Mouse (Mus musculus): Measurements from ENCODE around the gene Oaf. TPM values are rescaled to one million over a fixed set of nuclear protein-coding genes. Genes with fewer than 3 reads are reported as not detected.

Gene Oaf
- polyA plus RNA-seq, 1 experiment from 2014 or later = 7.9 TPM

DNA sequence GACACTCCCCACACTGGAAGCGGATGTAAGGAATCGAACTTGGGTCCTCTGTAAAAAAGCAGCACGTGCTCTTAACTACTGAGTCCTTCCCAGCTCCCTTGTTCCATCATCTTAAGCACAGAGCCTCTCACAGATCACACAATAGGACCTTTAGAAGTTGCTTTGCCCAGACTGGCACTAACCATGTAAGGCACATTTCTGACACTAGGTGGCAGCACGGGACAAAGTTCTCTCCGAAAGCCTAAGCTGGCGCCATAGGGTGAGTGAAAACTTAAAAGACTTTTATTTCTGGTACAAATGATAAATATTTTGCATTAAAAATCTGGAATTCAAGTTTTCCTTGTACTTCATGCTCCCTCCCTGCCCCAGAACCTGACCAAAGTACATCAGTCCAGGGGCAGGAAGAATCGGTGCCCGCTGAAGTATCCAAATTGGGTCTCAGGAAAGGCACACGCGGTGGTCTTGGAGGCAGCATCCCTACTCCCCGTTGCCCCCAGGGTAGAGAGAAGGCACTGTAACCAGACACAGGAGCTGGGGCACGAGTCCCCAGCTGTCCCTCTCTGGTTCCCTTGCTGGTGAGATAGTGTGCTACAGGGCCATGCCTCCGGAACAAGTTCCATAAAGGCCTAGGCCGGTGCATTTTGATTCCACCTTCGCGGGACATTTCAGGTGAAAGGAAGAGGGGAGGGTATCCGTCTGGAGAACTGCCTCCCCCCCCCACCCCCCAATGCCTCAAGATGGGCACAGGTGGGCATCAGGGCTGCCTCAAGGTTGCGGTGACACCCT lies 17.9 kb downstream of the Oaf start:
- Histone ChIP-seq H3K4me2 (replicated peaks) (no peak overlapping the region), H3K9ac (no peak overlapping the region), H3K4me3 (replicated peaks; ENCODE audit: low read length) (no peak overlapping the region), H3K27me3 (ENCODE audit: control insufficient read depth, insufficient read depth, low read length) (no peaks in the 10 kb centered on the region), H3K9me3 (ENCODE audit: control insufficient read depth, low read length) (no peaks in the 10 kb centered on the region), H3K4me1 (replicated peaks; ENCODE audit: control insufficient read depth, insufficient read depth, low read length) (no peaks in the 10 kb centered on the region), H3K27ac (no peak overlapping the region), H3K36me3 (replicated peaks; ENCODE audit: control insufficient read depth, insufficient read depth) (no peaks in the 10 kb centered on the region)
- ATAC-seq (ENCODE audit: low FRiP score) (peak; percentile 82; the same call in 1 of the 2 replicates), DNase-seq (ENCODE audit: low spot score) (peak; percentile 95)
- 34% methylated on average over 18 of the region's 18 CpGs for WGBS

- Histone ChIP-seq H3K27me3 (ENCODE audit: control insufficient read depth, insufficient read depth, low read length) (peaks cover 12% of the 10 kb centered on the region), H3K9ac (no peak overlapping the region), H3K27ac (no peak overlapping the region), H3K9me3 (ENCODE audit: control insufficient read depth, low read length) (no peaks in the 10 kb centered on the region), H3K4me2 (replicated peaks) (no peak overlapping the region), H3K4me3 (replicated peaks; ENCODE audit: low read length) (no peak overlapping the region), H3K4me1 (replicated peaks; ENCODE audit: control insufficient read depth, insufficient read depth, low read length) (peaks cover 6% of the 10 kb centered on the region), H3K36me3 (replicated peaks; ENCODE audit: control insufficient read depth, insufficient read depth) (no peaks in the 10 kb centered on the region)
- WGBS = 29% methylated on average over 11 of the region's 11 CpGs
- peak; percentile 80 for DNase-seq (ENCODE audit: low spot score)
- ATAC-seq (ENCODE audit: low FRiP score) = no peak
These were observed 28.8 kb downstream of the Oaf start for GRCm38 (mm10) chr9:43210771-43211450.

DNA sequence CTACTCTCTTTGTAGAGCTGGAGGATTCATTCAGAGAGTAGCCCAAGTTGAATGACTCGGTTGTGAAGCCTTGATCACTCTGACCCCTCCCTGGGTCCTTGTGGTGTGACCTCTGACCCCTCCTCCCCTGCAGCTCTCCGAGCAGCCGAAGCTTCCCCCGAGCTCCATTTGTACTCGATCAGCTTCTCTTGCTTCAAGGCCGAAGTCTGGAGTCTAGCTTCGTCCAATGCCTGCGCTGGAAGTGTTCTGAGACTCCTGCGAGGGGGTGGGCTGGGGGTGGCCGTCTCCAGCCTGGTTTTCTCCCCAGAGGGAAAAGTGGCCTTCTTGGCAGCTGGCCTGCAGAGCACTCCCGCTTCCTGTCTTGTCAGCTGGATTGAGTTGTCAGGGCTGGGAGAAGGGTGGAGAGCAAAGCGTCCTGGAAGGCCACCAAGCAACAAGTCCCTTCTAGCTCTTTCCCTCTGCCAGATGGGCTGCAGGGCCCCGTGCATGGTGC lies 29.5 kb downstream of the Oaf start, which contains the start of gene Pou2f3:
TSS of gene Pou2f3 (minus strand) at position 180 of the 493 bp plus-strand sequence.
- H3K4me2 ChIP-seq (replicated peaks) = no peak within 1 kb of the TSS
- 2% methylated on average over 13 of the region's 13 CpGs for WGBS
- ATAC-seq (ENCODE audit: low FRiP score) (no peak), DNase-seq (ENCODE audit: low spot score) (peak; percentile 42)
- no peak within 1 kb of the TSS for H3K9ac ChIP-seq
- peaks cover 13% of the 10 kb centered on the region for H3K4me1 ChIP-seq (replicated peaks; ENCODE audit: control insufficient read depth, insufficient read depth, low read length)
- no peaks in the 10 kb centered on the region for H3K36me3 ChIP-seq (replicated peaks; ENCODE audit: control insufficient read depth, insufficient read depth)
- no peak within 1 kb of the TSS for H3K4me3 ChIP-seq (replicated peaks; ENCODE audit: low read length)
- H3K9me3 ChIP-seq (ENCODE audit: control insufficient read depth, low read length) = no peaks in the 10 kb centered on the region
- peaks cover 19% of the 10 kb centered on the region for H3K27me3 ChIP-seq (ENCODE audit: control insufficient read depth, insufficient read depth, low read length)
- H3K27ac ChIP-seq = no peak within 1 kb of the TSS

DNA sequence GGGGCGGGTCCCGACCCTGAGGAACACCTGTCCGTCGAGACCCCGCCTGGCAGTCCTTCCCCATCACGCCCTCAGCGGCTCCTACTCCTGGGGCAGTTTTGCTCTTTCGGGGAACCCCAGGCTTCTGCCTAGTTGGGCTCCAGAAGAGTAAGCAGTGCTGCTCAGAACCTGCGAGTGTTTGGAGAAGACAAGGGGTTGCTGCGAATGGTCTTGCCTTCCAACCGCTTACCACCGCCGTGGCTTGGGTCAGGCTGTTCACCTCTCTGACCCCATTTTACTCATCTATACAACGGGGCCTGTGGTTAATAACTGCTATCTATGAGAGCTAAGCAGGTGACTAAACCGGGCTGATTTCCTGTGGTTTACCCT lies 33.7 kb downstream of the Oaf start:
- Histone ChIP-seq H3K36me3 (replicated peaks; ENCODE audit: control insufficient read depth, insufficient read depth) (no peaks in the 10 kb centered on the region), H3K4me1 (replicated peaks; ENCODE audit: control insufficient read depth, insufficient read depth, low read length) (peaks cover 14% of the 10 kb centered on the region), H3K4me2 (replicated peaks) (peak overlapping the region; percentile 46), H3K9me3 (ENCODE audit: control insufficient read depth, low read length) (no peaks in the 10 kb centered on the region), H3K27ac (no peak overlapping the region), H3K9ac (no peak overlapping the region), H3K27me3 (ENCODE audit: control insufficient read depth, insufficient read depth, low read length) (peaks cover 28% of the 10 kb centered on the region), H3K4me3 (replicated peaks; ENCODE audit: low read length) (peak overlapping the region; percentile 22)
- DNase-seq (ENCODE audit: low spot score) = no peak
- WGBS = 6% methylated on average over 15 of the region's 15 CpGs
- no peak for ATAC-seq (ENCODE audit: low FRiP score)

- Histone ChIP-seq H3K27ac (no peak overlapping the region), H3K27me3 (ENCODE audit: control insufficient read depth, insufficient read depth, low read length) (peaks cover 28% of the 10 kb centered on the region), H3K9ac (no peak overlapping the region), H3K4me2 (replicated peaks) (peak overlapping the region; percentile 46), H3K9me3 (ENCODE audit: control insufficient read depth, low read length) (no peaks in the 10 kb centered on the region), H3K4me3 (replicated peaks; ENCODE audit: low read length) (peak overlapping the region; percentile 22), H3K36me3 (replicated peaks; ENCODE audit: control insufficient read depth, insufficient read depth) (no peaks in the 10 kb centered on the region), H3K4me1 (replicated peaks; ENCODE audit: control insufficient read depth, insufficient read depth, low read length) (peaks cover 10% of the 10 kb centered on the region)
- DNase-seq (ENCODE audit: low spot score) (no peak), ATAC-seq (ENCODE audit: low FRiP score) (no peak)
- 2% methylated on average over 35 of the region's 41 CpGs for WGBS
These were observed 34.2 kb downstream of the Oaf start for GRCm38 (mm10) chr9:43205343-43206021.

DNA sequence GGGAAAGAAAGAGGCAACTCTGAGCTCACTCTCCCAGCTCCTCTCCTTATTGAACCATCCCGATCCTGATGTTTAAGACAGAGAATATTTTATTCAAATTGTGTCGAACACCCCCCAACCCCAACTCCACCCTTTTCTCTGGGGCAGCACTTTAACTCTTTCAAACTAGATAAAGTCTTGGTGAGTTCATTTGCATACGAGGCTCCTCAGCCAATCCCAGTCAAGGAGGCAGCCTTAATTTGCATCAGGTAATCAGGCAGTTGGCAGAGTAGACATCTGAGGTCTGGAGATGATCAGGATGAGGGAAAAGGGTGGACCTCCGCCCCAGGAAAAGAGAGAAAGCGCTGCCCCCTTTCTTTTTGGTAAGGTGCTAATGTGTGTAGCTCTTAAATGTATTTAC lies 39.5 kb downstream of the Oaf start:
- Histone ChIP-seq H3K9me3 (ENCODE audit: control insufficient read depth, low read length) (no peaks in the 10 kb centered on the region), H3K9ac (no peak overlapping the region), H3K27me3 (ENCODE audit: control insufficient read depth, insufficient read depth, low read length) (peaks cover 9% of the 10 kb centered on the region), H3K36me3 (replicated peaks; ENCODE audit: control insufficient read depth, insufficient read depth) (no peaks in the 10 kb centered on the region), H3K27ac (no peak overlapping the region), H3K4me3 (replicated peaks; ENCODE audit: low read length) (no peak overlapping the region), H3K4me2 (replicated peaks) (no peak overlapping the region), H3K4me1 (replicated peaks; ENCODE audit: control insufficient read depth, insufficient read depth, low read length) (peaks cover under 1% of the 10 kb centered on the region; the same call in 1 of the 2 replicates)
- 5% methylated on average over 5 of the region's 5 CpGs for WGBS
- DNase-seq (ENCODE audit: low spot score) = no peak
- ATAC-seq (ENCODE audit: low FRiP score) = no peak

- Histone ChIP-seq H3K4me2 (replicated peaks) (no peak overlapping the region), H3K9ac (no peak overlapping the region), H3K9me3 (ENCODE audit: control insufficient read depth, low read length) (no peaks in the 10 kb centered on the region), H3K36me3 (replicated peaks; ENCODE audit: control insufficient read depth, insufficient read depth) (no peaks in the 10 kb centered on the region), H3K4me3 (replicated peaks; ENCODE audit: low read length) (no peak overlapping the region), H3K4me1 (replicated peaks; ENCODE audit: control insufficient read depth, insufficient read depth, low read length) (0 out of 2 replicates have a peak, but pooled peaks cover 1% of the 10 kb centered on the region), H3K27me3 (ENCODE audit: control insufficient read depth, insufficient read depth, low read length) (no peaks in the 10 kb centered on the region; the same call in 1 of the 2 replicates), H3K27ac (no peak overlapping the region)
- 17% methylated on average over 9 of the region's 9 CpGs for WGBS
- DNase-seq (ENCODE audit: low spot score) = no peak
- ATAC-seq (ENCODE audit: low FRiP score) = no peak
These were observed 45.7 kb downstream of the Oaf start for GRCm38 (mm10) chr9:43194001-43194400.

- no peak overlapping the region for H3K4me3 ChIP-seq (replicated peaks; ENCODE audit: low read length)
- ATAC-seq (ENCODE audit: low FRiP score) (no peak), DNase-seq (ENCODE audit: low spot score) (no peak)
- no peak overlapping the region for H3K27ac ChIP-seq
- no peaks in the 10 kb centered on the region; the same call in 1 of the 2 replicates for H3K27me3 ChIP-seq (ENCODE audit: control insufficient read depth, insufficient read depth, low read length)
- no peak overlapping the region for H3K9ac ChIP-seq
- H3K4me2 ChIP-seq (replicated peaks) = no peak overlapping the region
- 51% methylated on average over 4 of the region's 4 CpGs for WGBS
- no peaks in the 10 kb centered on the region for H3K36me3 ChIP-seq (replicated peaks; ENCODE audit: control insufficient read depth, insufficient read depth)
- H3K4me1 ChIP-seq (replicated peaks; ENCODE audit: control insufficient read depth, insufficient read depth, low read length) = peaks cover 9% of the 10 kb centered on the region; the same call in 1 of the 2 replicates
- no peaks in the 10 kb centered on the region for H3K9me3 ChIP-seq (ENCODE audit: control insufficient read depth, low read length)
These were observed 48.1 kb downstream of the Oaf start for GRCm38 (mm10) chr9:43191561-43191960.

- H3K4me1 ChIP-seq (replicated peaks; ENCODE audit: control insufficient read depth, insufficient read depth, low read length) = peaks cover 9% of the 10 kb centered on the region; the same call in 1 of the 2 replicates
- no peak overlapping the region for H3K4me3 ChIP-seq (replicated peaks; ENCODE audit: low read length)
- DNase-seq (ENCODE audit: low spot score) = no peak
- ATAC-seq (ENCODE audit: low FRiP score) = peak; percentile 51; the same call in 1 of the 2 replicates
- no peak overlapping the region for H3K4me2 ChIP-seq (replicated peaks)
- no peak overlapping the region for H3K27ac ChIP-seq
- 49% methylated on average over 3 of the region's 3 CpGs for WGBS
- no peaks in the 10 kb centered on the region for H3K9me3 ChIP-seq (ENCODE audit: control insufficient read depth, low read length)
- no peaks in the 10 kb centered on the region; the same call in 1 of the 2 replicates for H3K27me3 ChIP-seq (ENCODE audit: control insufficient read depth, insufficient read depth, low read length)
- H3K9ac ChIP-seq = no peak overlapping the region
- no peaks in the 10 kb centered on the region for H3K36me3 ChIP-seq (replicated peaks; ENCODE audit: control insufficient read depth, insufficient read depth)
These were observed 50.7 kb downstream of the Oaf start for GRCm38 (mm10) chr9:43189021-43189356.

Measured in hindbrain, embryonic 14.5 days (tissue).